Mouse (Mus musculus) spleen, postnatal 10 days (tissue): ENCODE results near the gene Fam71f1.
"Not testable (repeated sequence)": the region's sequence is repeated elsewhere in the genome, so short reads cannot be mapped to it uniquely, and the experiment has no call there.

Experiments used
- DNase-seq, 2 experiments: peaks; one replicate each; pipeline ENCODE4 v3.0.0; 2021 to 2022; ENCODE audit warnings: low spot score in 2 of 2

The Fam71f1 gene

GRCm38 (mm10) chr6:29326961-29327360 lies 8.0 kb downstream of the Fam71f1 start:
- DNase-seq: no peak

GRCm38 (mm10) chr6:29329514-29329913 lies 10.6 kb downstream of the Fam71f1 start:
- DNase-seq: no peak

- not testable (repeated sequence) for DNase-seq
Observed at GRCm38 (mm10) chr6:29346512-29346911, 27.6 kb downstream of the Fam71f1 start.

DNA sequence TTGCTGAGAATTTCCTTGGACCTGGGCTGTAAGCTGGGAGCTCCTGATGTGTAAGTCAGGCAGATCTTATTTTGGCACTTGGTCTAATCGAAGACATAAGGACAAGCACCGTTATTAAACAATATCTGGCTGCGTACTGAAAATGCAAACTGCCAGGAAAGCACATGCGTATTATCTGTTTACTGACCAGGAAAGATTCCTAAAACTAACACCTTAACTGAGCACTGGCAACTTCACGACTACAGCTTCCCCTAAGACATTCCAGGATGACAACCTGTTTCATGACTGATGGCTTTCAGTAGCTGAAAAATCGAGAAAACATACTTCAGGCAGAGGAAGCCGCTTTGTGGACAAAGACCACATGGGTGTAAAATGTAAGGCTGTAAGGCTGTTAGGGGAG lies 28.2 kb downstream of the Fam71f1 start:
- no peak for DNase-seq

- DNase-seq: peak; percentile 96 to 99
Observed at GRCm38 (mm10) chr6:29347665-29348370, 28.9 kb downstream of the Fam71f1 start, which contains the start of gene Calu. TSS of gene Calu (plus strand) at chr6:29348069.

GRCm38 (mm10) chr6:29348371-29348724 lies 29.4 kb downstream of the Fam71f1 start:
- no peak for DNase-seq

GRCm38 (mm10) chr6:29351613-29352012 lies 32.7 kb downstream of the Fam71f1 start:
- no peak for DNase-seq

GRCm38 (mm10) chr6:29352816-29353215 lies 33.9 kb downstream of the Fam71f1 start:
- no peak for DNase-seq

- no peak for DNase-seq
Observed at GRCm38 (mm10) chr6:29359386-29359785, 40.4 kb downstream of the Fam71f1 start.

GRCm38 (mm10) chr6:29360211-29360610 lies 41.3 kb downstream of the Fam71f1 start:
- DNase-seq: no peak

DNA sequence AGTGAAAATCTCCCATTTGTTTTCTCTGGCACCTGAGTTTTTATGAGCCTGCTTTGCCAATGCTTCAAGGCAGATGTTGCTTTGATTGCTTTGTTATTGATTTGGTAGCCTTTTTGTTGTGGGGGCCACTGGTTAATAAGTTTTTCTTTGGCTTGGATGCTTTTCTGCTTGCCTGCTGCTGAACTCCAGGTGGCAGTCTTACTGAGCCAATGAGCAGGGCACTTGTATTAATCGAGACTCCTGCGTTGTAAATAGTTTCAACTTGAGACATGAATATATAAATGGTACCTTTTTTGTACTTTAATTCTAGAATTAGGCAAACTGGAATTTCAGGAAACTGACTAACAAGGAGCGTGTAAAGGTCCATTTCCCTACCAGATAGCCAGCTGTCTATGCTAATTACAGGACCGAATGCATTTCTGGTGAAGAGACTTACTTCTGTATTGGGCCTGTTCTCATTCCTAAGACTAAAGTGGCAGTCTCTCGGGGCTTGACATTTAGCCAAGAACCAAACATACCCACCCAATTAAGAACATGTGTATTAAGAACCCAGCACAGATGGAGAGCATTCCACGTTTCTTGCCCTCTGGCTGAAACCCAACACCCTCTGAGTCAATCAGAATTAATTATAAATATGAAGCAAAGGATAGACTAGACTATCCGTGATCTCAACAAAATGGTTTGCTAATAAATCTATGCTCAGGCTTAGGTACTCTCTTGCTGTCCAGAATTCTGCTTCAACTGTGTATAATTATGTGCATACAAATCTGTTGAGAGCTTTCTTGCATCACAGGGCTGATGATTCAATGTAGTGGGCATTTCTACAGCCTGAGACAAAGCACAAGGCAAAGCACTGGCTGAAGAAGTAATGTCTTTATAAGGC lies 43.5 kb downstream of the Fam71f1 start:
- DNase-seq: no peak

GRCm38 (mm10) chr6:29363129-29363515 lies 44.2 kb downstream of the Fam71f1 start:
- no peak for DNase-seq

DNA sequence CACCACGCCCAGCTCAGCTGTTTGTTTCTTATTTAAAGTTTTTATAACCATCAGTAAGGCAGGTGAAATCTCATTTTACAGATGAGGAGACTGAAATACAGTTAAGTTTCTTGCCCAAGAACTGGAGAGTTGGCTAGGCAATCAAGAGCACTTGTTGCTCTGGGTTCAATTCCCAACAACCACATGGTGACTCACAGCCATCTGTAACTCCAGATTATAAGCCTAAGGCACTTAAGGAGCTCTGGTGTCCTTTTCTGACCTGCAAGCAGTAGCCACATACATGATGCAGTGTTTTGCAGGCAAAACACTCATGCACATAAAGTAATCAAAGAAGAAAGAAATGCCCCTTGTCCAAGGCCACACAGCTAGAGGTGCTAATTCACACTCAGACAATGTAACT lies 46.3 kb downstream of the Fam71f1 start:
- DNase-seq: no peak

DNA sequence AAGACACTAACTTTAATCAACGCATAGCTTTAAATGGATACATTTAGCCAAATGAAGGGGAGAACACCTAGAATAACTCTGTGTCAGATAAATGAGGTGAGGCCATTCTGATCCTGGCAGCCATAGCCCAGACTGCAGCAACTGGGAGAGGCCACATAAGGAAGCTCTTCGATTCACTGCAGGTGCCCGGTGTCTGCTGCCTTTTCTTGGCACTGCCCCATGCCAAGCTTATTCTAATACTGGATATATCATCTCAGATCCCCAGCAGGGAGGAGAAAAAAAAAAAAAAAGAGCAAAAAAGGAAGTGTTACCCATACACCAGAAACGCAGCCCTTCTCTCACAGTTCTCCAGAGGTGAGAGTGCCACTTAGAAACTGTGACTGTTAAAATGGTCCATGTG lies 58.4 kb downstream of the Fam71f1 start:
- DNase-seq: no peak

GRCm38 (mm10) chr6:29378678-29379077 lies 59.7 kb downstream of the Fam71f1 start:
- DNase-seq: no peak

GRCm38 (mm10) chr6:29379954-29380353 lies 61.0 kb downstream of the Fam71f1 start:
- no peak for DNase-seq

DNA sequence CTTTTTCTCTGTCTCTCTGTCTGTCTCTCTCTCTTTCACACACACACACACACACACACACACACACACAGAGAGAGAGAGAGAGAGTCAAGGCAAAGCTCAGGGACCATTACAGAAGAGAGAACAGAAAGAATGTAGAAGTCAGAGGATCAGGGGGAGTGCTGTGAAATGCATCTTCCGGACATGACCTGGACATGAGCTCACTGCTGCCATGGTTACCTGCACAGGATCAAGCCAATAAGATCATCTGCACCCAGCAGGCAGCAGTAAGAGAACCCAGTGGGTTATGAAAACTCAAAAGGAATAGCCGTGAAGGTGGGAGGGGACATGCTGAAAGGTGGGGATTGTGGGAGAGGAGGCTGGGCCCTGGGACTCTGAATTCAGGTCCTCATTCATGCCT lies 63.5 kb downstream of the Fam71f1 start:
- no peak for DNase-seq
